Mouse (Mus musculus) hindbrain, embryonic 15.5 days (tissue): Measurements from ENCODE around the gene Gm10974. TPM values are rescaled to one million over a fixed set of nuclear protein-coding genes. Genes with fewer than 3 reads are reported as not detected.

Source experiments
- ATAC-seq: fragments of 200-750 bp; cut with Nextera tagmentation; 2 replicates; pipeline ENCODE4 v1.8.0; 2017; ENCODE audit warnings: low read depth, moderate number of reproducible peaks, moderate TSS enrichment; ENCODE audit not compliant: low FRiP score
- H3K27ac ChIP-seq: fragments of 300-500 bp; sonication (generic); replicated peaks from 2 replicates; pipeline ENCODE4 v1.5.1; 2015; ENCODE audit warnings: mild to moderate bottlenecking, inconsistent platforms
- H3K27me3 ChIP-seq: fragments of 300-500 bp; sonication (generic); 2 replicates; pipeline ENCODE4 v1.6.1; 2015; ENCODE audit warnings: control low read depth, inconsistent platforms
- H3K36me3 ChIP-seq: fragments of 300-500 bp; sonication (generic); 2 replicates; pipeline ENCODE4 v1.6.1; 2015; ENCODE audit warnings: control low read depth, inconsistent platforms
- H3K4me1 ChIP-seq: fragments of 300-500 bp; sonication (generic); replicated peaks from 2 replicates; pipeline ENCODE4 v1.6.1; 2015; ENCODE audit warnings: control low read depth, inconsistent platforms
- H3K4me2 ChIP-seq: fragments of 300-500 bp; sonication (generic); 2 replicates; pipeline ENCODE4 v1.6.1; 2015; ENCODE audit warnings: moderate library complexity, mild to moderate bottlenecking, inconsistent platforms
- H3K4me3 ChIP-seq: fragments of 300-500 bp; sonication (generic); 2 replicates; pipeline ENCODE4 v1.5.1; 2015; ENCODE audit warnings: mild to moderate bottlenecking, inconsistent platforms
- H3K9ac ChIP-seq: fragments of 300-500 bp; sonication (generic); 2 replicates; pipeline ENCODE4 v1.6.1; 2015; ENCODE audit warnings: inconsistent platforms
- H3K9me3 ChIP-seq: fragments of 300-500 bp; sonication (generic); 2 replicates; pipeline ENCODE4 v1.6.1; 2016; ENCODE audit warnings: control low read depth, inconsistent platforms
- WGBS: fragments of 180-500 bp; shearing (Covaris S2); methylation state at CpG from one replicate; pipeline ENCODE4 v1.1.7; 2015; 5-methylcytosine and 5-hydroxymethylcytosine counted together
- polyA plus RNA-seq: library from polyadenylated mRNA; unstranded; fragments of >200 nt; fragmentation: Nextera tagmentation; extraction: Ambion mirVana; gene quantifications from 2 replicates; pipeline ENCODE4 v1.2.1, GENCODE M21; 2015

Gene Gm10974
- polyA plus RNA-seq, 1 experiment from 2014 or later: not detected

- Histone ChIP-seq H3K9ac (no peak overlapping the region), H3K4me3 (no peak overlapping the region), H3K36me3 (no peaks in the 10 kb centered on the region), H3K4me1 (no peaks in the 10 kb centered on the region), H3K27me3 (no peaks in the 10 kb centered on the region), H3K4me2 (no peak overlapping the region), H3K27ac (no peak overlapping the region), H3K9me3 (no peaks in the 10 kb centered on the region)
- ATAC-seq: no peak
- WGBS: 84% methylated on average over 2 of the region's 2 CpGs
Measured at GRCm38 (mm10) chr7:66365411-66365810, 294 bp upstream of the Gm10974 start.

GRCm38 (mm10) chr7:66369071-66369933, 3.6 kb downstream of the Gm10974 start:
- no peak overlapping the region for H3K9ac ChIP-seq
- no peaks in the 10 kb centered on the region for H3K4me1 ChIP-seq
- no peaks in the 10 kb centered on the region for H3K27me3 ChIP-seq
- H3K36me3 ChIP-seq: no peaks in the 10 kb centered on the region
- H3K9me3 ChIP-seq: no peaks in the 10 kb centered on the region
- no peak overlapping the region for H3K27ac ChIP-seq
- no peak overlapping the region for H3K4me2 ChIP-seq
- H3K4me3 ChIP-seq: no peak overlapping the region
- no peak for ATAC-seq
- 78% methylated on average over 5 of the region's 5 CpGs for WGBS

- H3K9ac ChIP-seq: no peak overlapping the region
- no peaks in the 10 kb centered on the region for H3K27me3 ChIP-seq
- H3K4me2 ChIP-seq: no peak overlapping the region
- no peaks in the 10 kb centered on the region for H3K4me1 ChIP-seq
- no peak overlapping the region for H3K27ac ChIP-seq
- WGBS: 88% methylated on average over 5 of the region's 5 CpGs
- no peaks in the 10 kb centered on the region for H3K36me3 ChIP-seq
- no peak for ATAC-seq
- no peak overlapping the region for H3K4me3 ChIP-seq
- no peaks in the 10 kb centered on the region for H3K9me3 ChIP-seq
Measured at GRCm38 (mm10) chr7:66369934-66370445, 4.3 kb downstream of the Gm10974 start.

GRCm38 (mm10) chr7:66370970-66371369, 5.3 kb downstream of the Gm10974 start:
- Histone ChIP-seq H3K27ac (no peak overlapping the region), H3K4me3 (no peak overlapping the region), H3K9me3 (no peaks in the 10 kb centered on the region), H3K4me1 (no peaks in the 10 kb centered on the region), H3K27me3 (no peaks in the 10 kb centered on the region), H3K4me2 (no peak overlapping the region), H3K36me3 (no peaks in the 10 kb centered on the region), H3K9ac (no peak overlapping the region)
- ATAC-seq: no peak
- WGBS: 86% methylated on average over 6 of the region's 6 CpGs

GRCm38 (mm10) chr7:66373391-66373790, 7.7 kb downstream of the Gm10974 start:
- ATAC-seq: no peak
- no peak overlapping the region for H3K9ac ChIP-seq
- no peak overlapping the region for H3K4me3 ChIP-seq
- H3K9me3 ChIP-seq: no peaks in the 10 kb centered on the region
- H3K4me1 ChIP-seq: no peaks in the 10 kb centered on the region
- no peaks in the 10 kb centered on the region for H3K36me3 ChIP-seq
- no peak overlapping the region for H3K27ac ChIP-seq
- WGBS: 92% methylated on average over 3 of the region's 3 CpGs
- H3K27me3 ChIP-seq: no peaks in the 10 kb centered on the region
- no peak overlapping the region for H3K4me2 ChIP-seq

GRCm38 (mm10) chr7:66375736-66376135, 10.0 kb downstream of the Gm10974 start:
- Histone ChIP-seq H3K36me3 (no peaks in the 10 kb centered on the region), H3K27ac (no peak overlapping the region)

GRCm38 (mm10) chr7:66376560-66376959, 10.9 kb downstream of the Gm10974 start:
- Histone ChIP-seq H3K9me3 (no peaks in the 10 kb centered on the region), H3K9ac (no peak overlapping the region), H3K4me2 (no peak overlapping the region), H3K27me3 (no peaks in the 10 kb centered on the region), H3K4me1 (no peaks in the 10 kb centered on the region), H3K27ac (no peak overlapping the region), H3K4me3 (no peak overlapping the region), H3K36me3 (no peaks in the 10 kb centered on the region)
- ATAC-seq: no peak
- 85% methylated on average over 10 of the region's 10 CpGs for WGBS

More at GRCm38 (mm10) chr7:66375736-66376135, 10.0 kb downstream of the Gm10974 start:
- no peaks in the 10 kb centered on the region for H3K27me3 ChIP-seq
- no peaks in the 10 kb centered on the region for H3K9me3 ChIP-seq
- no peak overlapping the region for H3K9ac ChIP-seq
- 83% methylated on average over 4 of the region's 4 CpGs for WGBS
- H3K4me1 ChIP-seq: no peaks in the 10 kb centered on the region
- no peak overlapping the region for H3K4me2 ChIP-seq
- ATAC-seq: no peak
- no peak overlapping the region for H3K4me3 ChIP-seq

GRCm38 (mm10) chr7:66384213-66384612, 18.5 kb downstream of the Gm10974 start:
- no peak overlapping the region for H3K27ac ChIP-seq
- H3K4me2 ChIP-seq: no peak overlapping the region
- no peaks in the 10 kb centered on the region for H3K9me3 ChIP-seq
- H3K36me3 ChIP-seq: no peaks in the 10 kb centered on the region
- peaks cover 5% of the 10 kb centered on the region; the same call in 1 of the 2 replicates for H3K27me3 ChIP-seq
- H3K4me3 ChIP-seq: no peak overlapping the region
- no peak overlapping the region for H3K9ac ChIP-seq
- no peak for ATAC-seq
- WGBS: 72% methylated on average over 5 of the region's 5 CpGs
- peaks cover 18% of the 10 kb centered on the region for H3K4me1 ChIP-seq

GRCm38 (mm10) chr7:66384891-66385290, 19.2 kb downstream of the Gm10974 start:
- no peak overlapping the region for H3K4me2 ChIP-seq
- no peaks in the 10 kb centered on the region for H3K9me3 ChIP-seq
- H3K9ac ChIP-seq: no peak overlapping the region
- no peak for ATAC-seq
- H3K4me1 ChIP-seq: peaks cover 18% of the 10 kb centered on the region
- H3K4me3 ChIP-seq: no peak overlapping the region
- peaks cover 5% of the 10 kb centered on the region; the same call in 1 of the 2 replicates for H3K27me3 ChIP-seq
- no peaks in the 10 kb centered on the region for H3K36me3 ChIP-seq
- H3K27ac ChIP-seq: no peak overlapping the region
- 90% methylated on average over 8 of the region's 8 CpGs for WGBS

GRCm38 (mm10) chr7:66385826-66386225, 20.1 kb downstream of the Gm10974 start:
- ATAC-seq: no peak
- Histone ChIP-seq H3K27ac (no peak overlapping the region), H3K4me3 (no peak overlapping the region), H3K9ac (no peak overlapping the region), H3K27me3 (peaks cover 8% of the 10 kb centered on the region; the same call in 1 of the 2 replicates), H3K4me2 (no peak overlapping the region), H3K9me3 (no peaks in the 10 kb centered on the region), H3K4me1 (peaks cover 18% of the 10 kb centered on the region), H3K36me3 (no peaks in the 10 kb centered on the region)
- 92% methylated on average over 12 of the region's 12 CpGs for WGBS

- Histone ChIP-seq H3K27me3 (peaks cover 8% of the 10 kb centered on the region; the same call in 1 of the 2 replicates), H3K9me3 (no peaks in the 10 kb centered on the region), H3K4me3 (no peak overlapping the region), H3K4me2 (no peak overlapping the region), H3K36me3 (no peaks in the 10 kb centered on the region), H3K9ac (no peak overlapping the region), H3K4me1 (peaks cover 18% of the 10 kb centered on the region), H3K27ac (no peak overlapping the region)
- WGBS: 97% methylated on average over 6 of the region's 6 CpGs
- no peak for ATAC-seq
Measured at GRCm38 (mm10) chr7:66386411-66386810, 20.7 kb downstream of the Gm10974 start.

- H3K9ac ChIP-seq: peak overlapping the region; percentile 53; the same call in 1 of the 2 replicates
- WGBS: 1% methylated on average over 13 of the region's 13 CpGs
- peaks cover 18% of the 10 kb centered on the region for H3K4me1 ChIP-seq
- peaks cover 8% of the 10 kb centered on the region; the same call in 1 of the 2 replicates for H3K27me3 ChIP-seq
- no peaks in the 10 kb centered on the region for H3K36me3 ChIP-seq
- H3K27ac ChIP-seq: peak overlapping the region; percentile 7; the same call in 1 of the 2 replicates
- peak overlapping the region; percentile 98 for H3K4me2 ChIP-seq
- peak overlapping the region; percentile 56 for H3K4me3 ChIP-seq
- ATAC-seq: no peak; the same call in 1 of the 2 replicates
- H3K9me3 ChIP-seq: no peaks in the 10 kb centered on the region
Measured at GRCm38 (mm10) chr7:66387419-66387812, 21.7 kb downstream of the Gm10974 start.
